Mouse (Mus musculus) intestine, embryonic 14.5 days (tissue): Measurements from ENCODE around the gene Fcgr2b. TPM values are rescaled to one million over a fixed set of nuclear protein-coding genes. Genes with fewer than 3 reads are reported as not detected.

Source experiments
- ATAC-seq: fragments of 200-750 bp; cut with Nextera tagmentation; replicated peaks from 2 replicates; pipeline ENCODE4 v1.8.0; 2017; ENCODE audit warnings: low read depth, moderate number of reproducible peaks, moderate TSS enrichment, moderate library complexity; ENCODE audit not compliant: low FRiP score, low TSS enrichment
- DNase-seq: peaks from one replicate; pipeline ENCODE4 v3.0.0-alpha.2; 2018; ENCODE audit warnings: low spot score
- H3K27ac ChIP-seq: fragments of 300-500 bp; sonication (generic); 2 replicates; pipeline ENCODE4 v1.5.1; 2014; ENCODE audit warnings: low read depth, mild to moderate bottlenecking, control low read depth
- H3K27me3 ChIP-seq: fragments of 300-500 bp; sonication (generic); replicated peaks from 2 replicates; pipeline ENCODE4 v1.6.1; 2014; ENCODE audit warnings: low read length, control low read depth; ENCODE audit not compliant: control insufficient read depth, insufficient read depth
- H3K36me3 ChIP-seq: fragments of 300-500 bp; sonication (generic); 2 replicates; pipeline ENCODE4 v1.6.1; 2014; ENCODE audit warnings: low read length, control low read depth; ENCODE audit not compliant: control insufficient read depth, insufficient read depth
- H3K4me1 ChIP-seq: fragments of 300-500 bp; sonication (generic); replicated peaks from 2 replicates; pipeline ENCODE4 v1.6.1; 2014; ENCODE audit warnings: low read length, control low read depth, mixed read lengths; ENCODE audit not compliant: control insufficient read depth, insufficient read depth
- H3K4me2 ChIP-seq: fragments of 300-500 bp; sonication (generic); 2 replicates; pipeline ENCODE4 v1.6.1; 2014; ENCODE audit warnings: low read length
- H3K4me3 ChIP-seq: fragments of 300-500 bp; sonication (generic); 2 replicates; pipeline ENCODE4 v1.5.1; 2014; ENCODE audit warnings: low read depth, low read length, control low read depth, mixed read lengths
- H3K9ac ChIP-seq: fragments of 300-500 bp; sonication (generic); 2 replicates; pipeline ENCODE4 v1.6.1; 2014; ENCODE audit warnings: mild to moderate bottlenecking, low read length
- H3K9me3 ChIP-seq: fragments of 300-500 bp; sonication (generic); 2 replicates; pipeline ENCODE4 v1.6.1; 2016; ENCODE audit warnings: low read length, control low read depth; ENCODE audit not compliant: control insufficient read depth
- WGBS: fragments of 180-500 bp; shearing (Covaris S2); extraction: QIAGEN DNeasy Blood & Tissue Kit; methylation state at CpG from one replicate; pipeline ENCODE4 v1.1.7; 2014; 5-methylcytosine and 5-hydroxymethylcytosine counted together
- polyA plus RNA-seq: library from polyadenylated mRNA; unstranded; fragments of >200 nt; fragmentation: Nextera tagmentation; extraction: Ambion mirVana; gene quantifications from 2 replicates; pipeline ENCODE4 v1.2.1, GENCODE M21; 2014

Gene Fcgr2b
- polyA plus RNA-seq, 1 experiment from 2014 or later, result 1.1 TPM

DNA sequence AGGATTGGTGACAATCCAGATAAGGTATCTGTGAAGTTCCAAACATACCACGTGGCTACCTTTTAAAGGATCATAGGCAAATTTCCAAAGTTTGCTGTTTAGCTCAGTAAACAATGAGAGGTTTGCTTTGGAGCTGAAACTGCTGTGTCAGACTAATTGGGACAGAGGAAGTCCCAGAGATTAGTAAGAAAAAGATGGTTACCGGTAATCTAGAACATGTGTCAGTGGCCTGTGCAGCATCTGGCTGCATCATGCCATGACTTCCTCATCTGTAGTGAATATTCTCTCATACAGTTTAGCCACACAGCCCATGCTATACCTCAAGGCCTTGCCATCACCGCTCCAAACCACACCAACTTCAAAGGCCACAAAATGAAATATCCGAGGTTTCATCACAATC lies 3.4 kb downstream of the Fcgr2b start:
- Histone ChIP-seq H3K9me3 (no peaks in the 10 kb centered on the region), H3K27me3 (no peaks in the 10 kb centered on the region), H3K4me1 (no peaks in the 10 kb centered on the region), H3K36me3 (no peaks in the 10 kb centered on the region), H3K4me3 (no peak overlapping the region), H3K9ac (no peak overlapping the region), H3K27ac (no peak overlapping the region), H3K4me2 (no peak overlapping the region)
- DNase-seq, result no peak
- ATAC-seq, result no peak
- WGBS, result 76% methylated on average over 4 of the region's 4 CpGs

DNA sequence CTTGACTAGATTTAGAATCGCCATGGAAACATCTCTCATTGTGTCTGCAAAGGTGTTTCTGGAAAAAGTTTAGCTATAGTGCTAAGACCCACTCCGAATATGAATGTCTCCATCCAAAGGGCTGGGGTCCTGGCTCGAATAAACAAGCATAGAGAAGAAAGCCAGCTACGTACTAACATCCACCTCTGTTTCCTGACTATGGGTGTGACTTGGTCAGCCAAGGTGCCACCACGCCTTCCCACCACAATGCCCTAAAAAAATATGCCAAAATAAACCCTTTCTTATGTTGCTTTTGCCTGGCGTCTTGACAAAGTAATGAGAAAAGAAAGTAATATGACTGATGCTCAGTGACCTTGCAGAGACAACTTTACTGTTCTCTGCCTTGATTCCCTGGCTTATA lies 3.9 kb downstream of the Fcgr2b start:
- H3K4me3 ChIP-seq, result no peak overlapping the region
- H3K4me1 ChIP-seq, result no peaks in the 10 kb centered on the region
- no peak overlapping the region for H3K9ac ChIP-seq
- H3K27ac ChIP-seq, result no peak overlapping the region
- no peaks in the 10 kb centered on the region for H3K27me3 ChIP-seq
- ATAC-seq (no peak), DNase-seq (no peak)
- WGBS, result 83% methylated on average over 6 of the region's 6 CpGs
- no peaks in the 10 kb centered on the region for H3K36me3 ChIP-seq
- no peak overlapping the region for H3K4me2 ChIP-seq
- H3K9me3 ChIP-seq, result no peaks in the 10 kb centered on the region

DNA sequence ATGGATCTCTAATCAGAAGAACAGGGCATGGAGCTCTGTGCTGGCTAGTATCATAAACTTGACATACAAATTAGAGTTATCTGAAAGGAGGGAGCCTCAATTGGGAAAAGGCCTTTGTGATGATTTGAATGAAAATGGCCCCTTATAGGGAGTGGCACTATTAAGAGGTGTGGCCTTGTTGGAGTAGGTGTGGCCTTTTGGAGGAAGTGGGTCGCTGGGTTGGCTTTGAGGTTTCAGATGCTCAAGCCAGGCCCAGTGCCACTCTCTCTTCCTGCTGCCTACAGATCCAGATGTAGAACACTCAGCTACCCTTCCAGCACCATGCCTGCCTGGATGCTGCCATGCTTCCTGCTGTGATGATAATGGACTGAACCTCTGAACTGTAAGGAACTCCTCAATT lies 7.8 kb downstream of the Fcgr2b start:
- no peaks in the 10 kb centered on the region for H3K9me3 ChIP-seq
- H3K27me3 ChIP-seq, result no peaks in the 10 kb centered on the region
- WGBS, result 73% methylated on average over 1 of the region's 1 CpGs
- no peak overlapping the region for H3K27ac ChIP-seq
- no peak overlapping the region for H3K4me3 ChIP-seq
- no peaks in the 10 kb centered on the region for H3K4me1 ChIP-seq
- DNase-seq (no peak), ATAC-seq (no peak)
- H3K36me3 ChIP-seq, result no peaks in the 10 kb centered on the region
- H3K4me2 ChIP-seq, result no peak overlapping the region
- H3K9ac ChIP-seq, result no peak overlapping the region

- Histone ChIP-seq H3K9ac (no peak overlapping the region), H3K9me3 (no peaks in the 10 kb centered on the region), H3K27me3 (no peaks in the 10 kb centered on the region), H3K4me2 (no peak overlapping the region), H3K27ac (no peak overlapping the region), H3K4me3 (no peak overlapping the region), H3K4me1 (0 out of 2 replicates have a peak, but pooled peaks cover 5% of the 10 kb centered on the region), H3K36me3 (no peaks in the 10 kb centered on the region)
- no peak for DNase-seq
- 78% methylated on average over 3 of the region's 3 CpGs for WGBS
- ATAC-seq, result no peak
Observed at GRCm38 (mm10) chr1:170967581-170967980, 8.8 kb downstream of the Fcgr2b start.

DNA sequence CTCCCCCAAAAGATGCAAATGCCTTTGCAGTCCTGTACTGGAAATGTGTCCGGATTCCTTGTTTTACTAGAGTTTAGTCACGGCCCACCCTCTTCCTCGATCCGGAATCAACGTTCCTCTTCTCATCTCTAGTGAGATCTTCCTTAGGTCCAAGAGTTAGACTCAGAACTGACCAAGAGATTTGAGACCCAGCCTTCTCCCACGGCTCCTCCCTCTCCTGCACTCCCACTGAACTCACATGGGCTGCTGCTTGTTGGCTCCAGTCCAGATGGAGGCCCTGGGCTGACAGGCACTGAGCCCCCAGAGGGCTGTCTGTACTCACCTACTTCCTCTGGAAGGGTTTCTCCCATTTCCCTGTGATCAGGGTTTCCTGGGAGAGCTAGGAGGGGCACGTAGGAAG lies 13.3 kb downstream of the Fcgr2b start:
- Histone ChIP-seq H3K27me3 (no peaks in the 10 kb centered on the region), H3K9ac (no peak overlapping the region), H3K9me3 (no peaks in the 10 kb centered on the region), H3K27ac (no peak overlapping the region), H3K36me3 (no peaks in the 10 kb centered on the region), H3K4me2 (no peak overlapping the region), H3K4me3 (no peak overlapping the region), H3K4me1 (0 out of 2 replicates have a peak, but pooled peaks cover 5% of the 10 kb centered on the region)
- ATAC-seq, result peak; percentile 64; the same call in 1 of the 2 replicates
- WGBS, result 59% methylated on average over 7 of the region's 7 CpGs
- no peak for DNase-seq

DNA sequence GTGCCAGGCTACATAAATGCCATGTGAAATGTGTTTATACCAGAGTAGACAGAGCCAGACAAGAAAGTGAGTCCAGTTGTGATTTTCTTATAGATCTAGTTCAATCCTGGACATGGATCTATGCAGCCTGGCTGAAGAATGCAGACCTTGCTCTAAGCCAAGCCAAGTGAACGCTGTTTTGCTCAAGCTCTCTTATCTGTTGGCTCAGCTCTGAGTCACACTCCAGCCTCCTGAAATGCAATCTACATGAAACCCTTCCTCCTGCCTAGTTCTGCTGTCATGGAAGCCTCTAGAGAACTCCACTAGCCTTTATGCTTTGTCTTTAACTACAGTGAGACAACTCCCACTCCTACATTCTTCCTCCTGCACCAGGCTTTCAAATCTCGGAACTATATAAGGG lies 14.0 kb downstream of the Fcgr2b start:
- 60% methylated on average over 2 of the region's 2 CpGs for WGBS
- no peaks in the 10 kb centered on the region for H3K27me3 ChIP-seq
- no peak overlapping the region for H3K4me3 ChIP-seq
- ATAC-seq (no peak), DNase-seq (no peak)
- H3K27ac ChIP-seq, result no peak overlapping the region
- H3K9ac ChIP-seq, result no peak overlapping the region
- H3K4me2 ChIP-seq, result no peak overlapping the region
- 0 out of 2 replicates have a peak, but pooled peaks cover 5% of the 10 kb centered on the region for H3K4me1 ChIP-seq
- H3K36me3 ChIP-seq, result no peaks in the 10 kb centered on the region
- H3K9me3 ChIP-seq, result no peaks in the 10 kb centered on the region

DNA sequence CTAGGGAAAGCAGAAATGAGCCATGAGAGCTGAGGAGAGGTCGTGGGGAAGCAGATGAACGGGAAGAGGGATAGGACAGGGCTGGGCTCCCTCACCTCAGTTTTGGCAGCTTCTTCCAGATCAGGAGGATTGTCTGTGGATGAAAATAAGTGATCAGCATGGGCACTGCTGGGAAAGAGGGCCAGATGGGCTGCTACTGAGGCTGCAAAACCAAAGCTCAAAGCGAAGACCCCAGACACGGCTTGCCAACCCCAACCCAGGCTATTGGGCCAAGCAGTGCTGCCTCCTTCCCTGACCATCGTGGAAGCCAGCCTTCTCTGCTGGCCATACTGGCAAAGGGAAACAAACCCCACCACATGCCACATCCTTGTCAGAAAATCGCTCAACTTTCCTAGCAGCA lies 15.2 kb downstream of the Fcgr2b start:
- DNase-seq (no peak), ATAC-seq (no peak)
- Histone ChIP-seq H3K4me1 (0 out of 2 replicates have a peak, but pooled peaks cover 5% of the 10 kb centered on the region), H3K9me3 (no peaks in the 10 kb centered on the region), H3K4me3 (no peak overlapping the region), H3K27ac (no peak overlapping the region), H3K27me3 (no peaks in the 10 kb centered on the region), H3K4me2 (no peak overlapping the region), H3K9ac (no peak overlapping the region), H3K36me3 (no peaks in the 10 kb centered on the region)
- WGBS, result 84% methylated on average over 6 of the region's 6 CpGs

GRCm38 (mm10) chr1:170959791-170960190 lies 16.6 kb downstream of the Fcgr2b start:
- ATAC-seq (no peak), DNase-seq (no peak)
- Histone ChIP-seq H3K27ac (no peak overlapping the region), H3K27me3 (no peaks in the 10 kb centered on the region), H3K9me3 (no peaks in the 10 kb centered on the region), H3K36me3 (no peaks in the 10 kb centered on the region), H3K4me1 (0 out of 2 replicates have a peak, but pooled peaks cover 5% of the 10 kb centered on the region), H3K4me3 (no peak overlapping the region), H3K9ac (no peak overlapping the region), H3K4me2 (no peak overlapping the region)
- WGBS, result 69% methylated on average over 2 of the region's 2 CpGs

DNA sequence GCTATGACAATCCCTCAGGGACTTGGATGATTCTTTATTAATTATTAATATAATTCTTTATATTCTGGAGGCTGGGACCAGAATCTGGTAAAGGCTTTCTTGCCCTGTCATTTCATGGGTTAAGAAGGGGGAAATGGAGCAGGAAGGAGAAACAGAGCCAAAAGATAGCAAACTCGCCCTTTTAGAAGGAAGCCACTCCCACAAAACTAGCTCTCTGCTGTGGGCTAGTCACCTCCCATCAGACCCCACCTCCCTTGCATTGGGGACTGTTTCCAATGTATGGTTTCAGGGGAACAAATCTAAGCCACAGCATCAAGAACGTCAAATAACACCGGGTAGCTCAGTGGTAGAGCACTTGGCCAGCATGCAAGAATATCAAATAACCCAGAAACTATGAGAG lies 18.1 kb downstream of the Fcgr2b start:
- H3K27me3 ChIP-seq, result no peaks in the 10 kb centered on the region
- H3K36me3 ChIP-seq, result no peaks in the 10 kb centered on the region
- no peaks in the 10 kb centered on the region for H3K9me3 ChIP-seq
- no peak for DNase-seq
- ATAC-seq, result no peak
- 61% methylated on average over 3 of the region's 3 CpGs for WGBS
- no peak overlapping the region for H3K9ac ChIP-seq
- 0 out of 2 replicates have a peak, but pooled peaks cover 3% of the 10 kb centered on the region for H3K4me1 ChIP-seq
- H3K4me3 ChIP-seq, result no peak overlapping the region
- H3K4me2 ChIP-seq, result no peak overlapping the region
- H3K27ac ChIP-seq, result no peak overlapping the region
